Mouse (Mus musculus): Measurements from ENCODE around the gene Prss32.

- no peak for TF ChIP-seq CTCF (conservative IDR thresholded peaks at IDR 0.05; ENCODE audit: insufficient read depth, insufficient read length, low read depth, low read length)
- TF ChIP-seq POLR2A (IDR thresholded peaks at IDR 0.05; ENCODE audit: low read depth, low read length): no peak
Measured at GRCm38 (mm10) chr17:23831201-23831600, 12.5 kb upstream of the Prss32 start.
